18 mouse cellular contexts compared by ENCODE assay signal in genomic region chr10:60205601-60206241, GRCm38 (mm10). TPM values are rescaled to one million over a fixed set of nuclear protein-coding genes. Genes with fewer than 3 reads are reported as not detected.
DNase-seq lines count a peak whose midpoint lies in the region; ATAC-seq and TF ChIP-seq lines count a peak whose summit lies in the region.
"Had no signal": no experiment of that assay in that cellular context is flagged by ENCODE, and none has a peak within 500 bp of the region (broad histone marks: within the 10 kb centered on the region; RNA-seq: fewer than 3 reads in every experiment).

No protein-coding gene starts in this region.

- H3K4me2 ChIP-seq in hindbrain, embryonic 13.5 days: no peak overlapping the region
- H3K4me2 ChIP-seq in CH12.LX (ENCODE audit: insufficient read depth, low read depth, poor library complexity, severe bottlenecking): no peak overlapping the region
- H3K4me2 ChIP-seq in heart, postnatal 0 days (ENCODE audit: low read depth, low read length): no peak overlapping the region
- H3K4me2 ChIP-seq in midbrain, embryonic 16.5 days (ENCODE audit: low read length): no peak overlapping the region
- H3K4me2 ChIP-seq: hindbrain, embryonic 15.5 days; liver, embryonic 13.5 days; midbrain, embryonic 11.5 days had no signal

- no peak; the same call in 1 of the 2 replicates for TF ChIP-seq POLR2A in CH12.LX (IDR thresholded peaks at IDR 0.05; ENCODE audit: low read depth, low read length)

- TF ChIP-seq RAD21 in CH12.LX (IDR thresholded peaks at IDR 0.05; ENCODE audit: low read depth, low read length): no peak

- no peak overlapping the region for H3K9ac ChIP-seq in hindbrain, embryonic 13.5 days
- no peak overlapping the region for H3K9ac ChIP-seq in CH12.LX (ENCODE audit: insufficient read depth, low read depth)
- H3K9ac ChIP-seq in heart, postnatal 0 days (replicated peaks; ENCODE audit: low read depth, low read length): no peak overlapping the region; the same call in 1 of the 2 replicates
- no peak overlapping the region for H3K9ac ChIP-seq in midbrain, embryonic 16.5 days (ENCODE audit: low read depth, low read length)
- H3K9ac ChIP-seq: hindbrain, embryonic 15.5 days; liver, embryonic 13.5 days had no signal

- peak; percentile 26 for DNase-seq in adrenal gland, adult 2 months
- no peak for DNase-seq in adrenal gland, postnatal 10 days
- no peak for DNase-seq in hindbrain, embryonic 10.5 days (ENCODE audit: low spot score)
- DNase-seq in CH12.LX (ENCODE audit: extremely low read depth): peak; percentile 72
- DNase-seq in heart, postnatal 0 days (ENCODE audit: low spot score): peak; percentile 74
- DNase-seq in embryo, embryonic 9.5 days (ENCODE audit: extremely low spot score): no peak
- DNase-seq: cerebellum, adult 18-20 months; embryo, embryonic 11 days; gastrocnemius, postnatal 36 days; kidney, adult 11 months; kidney, postnatal 25 days; left cerebral cortex, postnatal 4 days; liver, embryonic 13.5 days; right cerebral cortex, postnatal 4 days had no signal

- no peak overlapping the region for H3K4me3 ChIP-seq in hindbrain, embryonic 10.5 days
- H3K4me3 ChIP-seq in hindbrain, embryonic 13.5 days: no peak overlapping the region
- H3K4me3 ChIP-seq in CH12.LX (replicated peaks in 1 of 3; ENCODE audit: low read depth in 2 of 3, low read length in 2 of 3, poor library complexity in 1 of 3): peak overlapping the region in 1 of 3 experiments; percentile 2
- H3K4me3 ChIP-seq in heart, postnatal 0 days (ENCODE audit: low read depth, low read length): no peak overlapping the region
- no peak overlapping the region for H3K4me3 ChIP-seq in midbrain, embryonic 16.5 days (ENCODE audit: low read depth, low read length)
- H3K4me3 ChIP-seq: hindbrain, embryonic 15.5 days; liver, embryonic 13.5 days had no signal

- no peaks in the 10 kb centered on the region for H3K79me2 ChIP-seq in CH12.LX (replicated peaks; ENCODE audit: control insufficient read depth, extremely low read depth, insufficient read depth, poor library complexity, severe bottlenecking)

- 84% methylated on average over 9 of the region's 9 CpGs for WGBS in hindbrain, embryonic 10.5 days
- WGBS in hindbrain, embryonic 13.5 days: 74% methylated on average over 9 of the region's 9 CpGs
- WGBS in heart, postnatal 0 days: 19% methylated on average over 9 of the region's 9 CpGs
- WGBS in midbrain, embryonic 16.5 days: 86% methylated on average over 9 of the region's 9 CpGs

- no peaks in the 10 kb centered on the region for H3K27me3 ChIP-seq in hindbrain, embryonic 10.5 days (ENCODE audit: insufficient read depth, poor library complexity, severe bottlenecking)
- H3K27me3 ChIP-seq in hindbrain, embryonic 13.5 days: no peaks in the 10 kb centered on the region
- H3K27me3 ChIP-seq in CH12.LX (replicated peaks): no peaks in the 10 kb centered on the region
- no peaks in the 10 kb centered on the region for H3K27me3 ChIP-seq in heart, postnatal 0 days (ENCODE audit: control insufficient read depth, insufficient read depth, low read length)
- no peaks in the 10 kb centered on the region for H3K27me3 ChIP-seq in midbrain, embryonic 16.5 days (ENCODE audit: control insufficient read depth, insufficient read depth, low read depth, low read length)
- H3K27me3 ChIP-seq: hindbrain, embryonic 15.5 days had no signal

- peak overlapping the region; percentile 50; the same call in 1 of the 2 replicates for H3K27ac ChIP-seq in hindbrain, embryonic 10.5 days
- H3K27ac ChIP-seq in hindbrain, embryonic 13.5 days: no peak overlapping the region
- peak overlapping the region; percentile 53 for H3K27ac ChIP-seq in CH12.LX (ENCODE audit: insufficient read depth, low read depth)
- peak overlapping the region; percentile 82 for H3K27ac ChIP-seq in heart, postnatal 0 days (ENCODE audit: low read depth)
- H3K27ac ChIP-seq in midbrain, embryonic 16.5 days (ENCODE audit: low read length): no peak overlapping the region
- H3K27ac ChIP-seq: hindbrain, embryonic 15.5 days; liver, embryonic 13.5 days had no signal

- H3K9me3 ChIP-seq in hindbrain, embryonic 10.5 days: no peaks in the 10 kb centered on the region
- H3K9me3 ChIP-seq in hindbrain, embryonic 13.5 days: no peaks in the 10 kb centered on the region
- no peaks in the 10 kb centered on the region for H3K9me3 ChIP-seq in CH12.LX (replicated peaks; ENCODE audit: low read length)
- H3K9me3 ChIP-seq in heart, postnatal 0 days (replicated peaks; ENCODE audit: control insufficient read depth, low read length): no peaks in the 10 kb centered on the region
- no peaks in the 10 kb centered on the region for H3K9me3 ChIP-seq in midbrain, embryonic 16.5 days (replicated peaks; ENCODE audit: control insufficient read depth, low read length, poor library complexity, severe bottlenecking)
- H3K9me3 ChIP-seq: hindbrain, embryonic 15.5 days; liver, embryonic 13.5 days had no signal

- dilution Hi-C loops in CH12.LX (cut with MboI; ENCODE audit: extremely low pct_ligation_motif_present, extremely low pct_unique_long_range_greater_than_20kb, low sequenced_read_pairs): no loop called here

- no peaks in the 10 kb centered on the region for H3K36me3 ChIP-seq in hindbrain, embryonic 10.5 days
- H3K36me3 ChIP-seq in hindbrain, embryonic 13.5 days: no peaks in the 10 kb centered on the region
- H3K36me3 ChIP-seq in CH12.LX (replicated peaks in 1 of 2; ENCODE audit: control insufficient read depth in 1 of 2, insufficient read depth in 1 of 2, low read length in 1 of 2): peaks cover 0 to 28% of the 10 kb centered on the region in 2 experiments
- no peaks in the 10 kb centered on the region for H3K36me3 ChIP-seq in heart, postnatal 0 days (replicated peaks; ENCODE audit: control insufficient read depth, insufficient read depth, low read length)
- H3K36me3 ChIP-seq in midbrain, embryonic 16.5 days (ENCODE audit: control insufficient read depth, insufficient read depth, low read length): no peaks in the 10 kb centered on the region
- H3K36me3 ChIP-seq: hindbrain, embryonic 15.5 days; liver, embryonic 13.5 days had no signal

- TF ChIP-seq EP300 in CH12.LX (IDR thresholded peaks at IDR 0.05; ENCODE audit: low read length): no peak; the same call in 1 of the 2 replicates
- TF ChIP-seq EP300 in heart, postnatal 0 days (IDR thresholded peaks at IDR 0.05; ENCODE audit: low read depth): no peak

- in situ Hi-C loops in CH12.LX (cut with MboI; ENCODE audit: low pct_ligation_motif_present, low pct_unique_long_range_greater_than_20kb, low sequenced_read_pairs): no loop called here

- TF ChIP-seq CTCF in CH12.LX (conservative IDR thresholded peaks at IDR 0.05 in 1 of 2, IDR thresholded peaks at IDR 0.05 in 1 of 2; ENCODE audit: low read depth in 2 of 2, low read length in 2 of 2): no peak
- TF ChIP-seq CTCF in heart, postnatal 0 days (IDR thresholded peaks at IDR 0.05; ENCODE audit: low read depth): no peak

- H3K4me1 ChIP-seq in hindbrain, embryonic 10.5 days (replicated peaks): peaks cover 60% of the 10 kb centered on the region
- peaks cover 38% of the 10 kb centered on the region for H3K4me1 ChIP-seq in hindbrain, embryonic 13.5 days (replicated peaks)
- H3K4me1 ChIP-seq in CH12.LX (ENCODE audit: control insufficient read depth in 1 of 2, insufficient read depth in 2 of 2): peaks cover 22 to 75% of the 10 kb centered on the region in 2 experiments
- peaks cover 33% of the 10 kb centered on the region for H3K4me1 ChIP-seq in heart, postnatal 0 days (ENCODE audit: control insufficient read depth, insufficient read depth)
- H3K4me1 ChIP-seq in midbrain, embryonic 16.5 days (ENCODE audit: control insufficient read depth, insufficient read depth, low read length): peaks cover 4% of the 10 kb centered on the region; the same call in 1 of the 2 replicates

- ATAC-seq in hindbrain, embryonic 13.5 days (ENCODE audit: low FRiP score): no peak
- peak; percentile 55 for ATAC-seq in heart, postnatal 0 days (ENCODE audit: insufficient read depth, low read depth)
- no peak for ATAC-seq in midbrain, embryonic 16.5 days

TF ChIP-seq in CH12.LX, 34 proteins besides CTCF, POLR2A, EP300 and RAD21:
- TF ChIP-seq ZMIZ1 (IDR thresholded peaks at IDR 0.05; ENCODE audit: low read depth, low read length): 0 out of 2 replicates have a peak, but pooled peaks have one; percentile 32
- TF ChIP-seq MAZ (IDR thresholded peaks at IDR 0.05; ENCODE audit: low read depth, low read length): 0 out of 2 replicates have a peak, but pooled peaks have one; percentile 47
- TF ChIP-seq ELF1 (IDR thresholded peaks at IDR 0.05; ENCODE audit: low read depth, low read length): no peak
- TF ChIP-seq TCF12 (IDR thresholded peaks at IDR 0.05; ENCODE audit: low read depth, low read length): 0 out of 2 replicates have a peak, but pooled peaks have one; percentile 15
- TF ChIP-seq SIN3A (IDR thresholded peaks at IDR 0.05; ENCODE audit: low read length): peak; percentile 73; the same call in 1 of the 2 replicates
- TF ChIP-seq NELFE (IDR thresholded peaks at IDR 0.05; ENCODE audit: low read depth, low read length): 0 out of 2 replicates have a peak, but pooled peaks have one; percentile 20
- no peak for TF ChIP-seq TBP (conservative IDR thresholded peaks at IDR 0.05; ENCODE audit: low read depth, low read length)

RNA-seq across cellular contexts. Expression of gene Chst3, which starts 13.3 kb away (rescaled TPM):
- total RNA-seq in adrenal gland, adult 2 months (2021): under 1 TPM; 0.37 to 0.79 TPM
- polyA plus RNA-seq in adrenal gland, adult 2 months (2012; rRNA removed): 1.7 TPM in 2 replicates
- 1 to 10 TPM; 2.8 to 3.0 TPM for total RNA-seq in adrenal gland, postnatal 10 days (2021)
- 1.8 and 2.2 TPM in 2 replicates for polyA plus RNA-seq in hindbrain, embryonic 10.5 days (2016; fragmentation: Nextera tagmentation; extraction: Ambion mirVana)
- 1.8 and 2.0 TPM in 2 replicates for polyA plus RNA-seq in hindbrain, embryonic 13.5 days (2015; fragmentation: Nextera tagmentation; extraction: Ambion mirVana)
- total RNA-seq in CH12.LX (2012; rRNA removed) (4.4 and 5.2 TPM in 2 replicates), CH12.LX (2014; rRNA removed) (7.4 and 7.5 TPM in 2 replicates)
- 11.0 and 12.2 TPM in 2 replicates for polyA plus RNA-seq in CH12.LX (2012; ENCODE audit: insufficient read length, low read depth)
- total RNA-seq in heart, postnatal 0 days (2014; rRNA removed; ENCODE audit: low replicate concordance): 2.2 and 2.4 TPM in 2 replicates
- polyA plus RNA-seq in heart, postnatal 0 days (2015; fragmentation: Nextera tagmentation; extraction: Ambion mirVana): 0.20 and 0.27 TPM in 2 replicates
- 0.97 and 1.0 TPM in 2 replicates for polyA plus RNA-seq in midbrain, embryonic 16.5 days (2015; fragmentation: Nextera tagmentation; extraction: Ambion mirVana)

Comparison
In these comparisons a context has a peak if more than half of its experiments do, and no peak if none do; other contexts are left out.
1. DNase-seq: peak in adrenal gland, adult 2 months (single experiment), CH12.LX (single experiment) and heart, postnatal 0 days (single experiment); none in adrenal gland, postnatal 10 days (single experiment), hindbrain, embryonic 10.5 days (single experiment) and embryo, embryonic 9.5 days (single experiment).
2. H3K27ac ChIP-seq: peak in hindbrain, embryonic 10.5 days (single experiment), CH12.LX (single experiment) and heart, postnatal 0 days (single experiment); none in hindbrain, embryonic 13.5 days (single experiment) and midbrain, embryonic 16.5 days (single experiment).